Mouse (Mus musculus): ENCODE measurements around the gene Nxnl1.

GRCm38 (mm10) chr8:71602666-71603334 is 36.4 kb upstream of the Nxnl1 start:
- TF ChIP-seq ZC3H11A (IDR thresholded peaks at IDR 0.05; ENCODE audit: borderline replicate concordance, low read depth, low read length): no peak
- TF ChIP-seq HCFC1 (IDR thresholded peaks at IDR 0.05; ENCODE audit: borderline replicate concordance, insufficient read depth, low read length): no peak
